Mouse (Mus musculus) hindbrain, postnatal 0 days (tissue): Measurements from ENCODE around the gene Elp5. TPM values are rescaled to one million over a fixed set of nuclear protein-coding genes. Genes with fewer than 3 reads are reported as not detected.
A peak's percentile ranks its signal among the peaks of the same experiment; 100 is the strongest.
"Not testable (repeated sequence)": the region's sequence is repeated elsewhere in the genome, so short reads cannot be mapped to it uniquely, and the experiment has no call there.

Experiments used
- ATAC-seq: fragments of 200-750 bp; cut with Nextera tagmentation; 2 replicates; pipeline ENCODE4 v1.8.0; 2017; ENCODE audit warnings: mild to moderate bottlenecking, moderate TSS enrichment, moderate library complexity
- DNase-seq: peaks from one replicate; pipeline ENCODE4 v3.0.0-alpha.2; 2015; ENCODE audit warnings: low spot score
- H3K27ac ChIP-seq: fragments of 300-500 bp; sonication (generic); 2 replicates; pipeline ENCODE4 v1.5.1; 2014; ENCODE audit warnings: mild to moderate bottlenecking
- H3K27me3 ChIP-seq: fragments of 300-500 bp; sonication (generic); 2 replicates; pipeline ENCODE4 v1.6.1; 2014; ENCODE audit warnings: low read length, mixed read lengths; ENCODE audit not compliant: insufficient read depth
- H3K36me3 ChIP-seq: fragments of 300-500 bp; sonication (generic); 2 replicates; pipeline ENCODE4 v1.6.1; 2014; ENCODE audit warnings: low read length, mixed read lengths; ENCODE audit not compliant: insufficient read depth
- H3K4me1 ChIP-seq: fragments of 300-500 bp; sonication (generic); 2 replicates; pipeline ENCODE4 v1.6.1; 2014; ENCODE audit warnings: antibody characterized with exemption, low read length, mixed read lengths; ENCODE audit not compliant: insufficient read depth
- H3K4me2 ChIP-seq: fragments of 300-500 bp; sonication (generic); 2 replicates; pipeline ENCODE4 v1.6.1; 2014; ENCODE audit warnings: low read depth, mild to moderate bottlenecking, low read length, moderate library complexity, mixed read lengths
- H3K4me3 ChIP-seq: fragments of 300-500 bp; sonication (generic); 2 replicates; pipeline ENCODE4 v1.5.1; 2014; ENCODE audit warnings: low read length
- H3K9ac ChIP-seq: fragments of 300-500 bp; sonication (generic); replicated peaks from 2 replicates; pipeline ENCODE4 v1.6.1; 2014; ENCODE audit warnings: mild to moderate bottlenecking, low read length, moderate library complexity, mixed read lengths
- H3K9me3 ChIP-seq: fragments of 300-500 bp; sonication (generic); 2 replicates; pipeline ENCODE4 v1.6.1; 2016; ENCODE audit warnings: low read length, mixed read lengths
- CTCF ChIP-seq: IDR thresholded peaks from 2 replicates; pipeline ENCODE4 v1.5.1; 2016; ENCODE audit warnings: antibody characterized with exemption, control low read depth, low read depth
- WGBS: fragments of 180-500 bp; shearing (Covaris S2); extraction: QIAGEN DNeasy Blood & Tissue Kit; methylation state at CpG from one replicate; pipeline ENCODE4 v1.1.7; 2014; 5-methylcytosine and 5-hydroxymethylcytosine counted together
- polyA plus RNA-seq: library from polyadenylated mRNA; unstranded; fragments of >200 nt; fragmentation: Nextera tagmentation; extraction: Ambion mirVana; gene quantifications from 2 replicates; pipeline ENCODE4 v1.2.1, GENCODE M21; 2015
- total RNA-seq: library from RNA; depleted of rRNA; stranded (reverse); fragments of >200 nt; gene quantifications from 2 replicates; pipeline ENCODE4 v1.2.3, GENCODE M21; 2014

The Elp5 gene
- total and polyA plus RNA-seq, 2 experiments from 2014 or later, result 137 to 168 TPM

DNA sequence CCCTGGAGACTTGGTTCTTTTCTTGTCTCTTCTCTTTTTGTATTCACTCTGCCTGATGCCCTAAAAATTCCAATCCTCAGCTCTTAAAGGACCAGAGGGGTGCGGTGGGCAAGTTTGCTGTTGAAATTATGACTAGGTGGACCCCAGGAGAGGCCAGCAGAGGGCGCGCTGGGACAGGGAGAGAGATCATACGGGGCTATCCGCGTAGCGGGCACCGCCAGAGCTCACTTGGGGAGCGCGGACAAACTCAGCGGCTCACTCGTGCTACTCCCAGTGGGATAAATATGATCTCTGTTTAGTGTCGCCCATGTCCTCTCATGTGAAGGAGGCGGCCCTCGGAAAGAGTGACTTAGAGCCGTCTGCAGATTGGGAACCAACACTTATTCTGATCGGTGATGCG is 48.1 kb downstream of the Elp5 start:
- no peak overlapping the region for H3K9ac ChIP-seq
- peak; percentile 94 for TF ChIP-seq CTCF
- H3K4me1 ChIP-seq, result peaks cover 16% of the 10 kb centered on the region; the same call in 1 of the 2 replicates
- ATAC-seq (peak; percentile 64), DNase-seq (peak; percentile 91)
- no peak overlapping the region; the same call in 1 of the 2 replicates for H3K4me3 ChIP-seq
- peaks cover 6% of the 10 kb centered on the region; the same call in 1 of the 2 replicates for H3K27me3 ChIP-seq
- under 1% methylated on average over 18 of the region's 18 CpGs for WGBS
- no peaks in the 10 kb centered on the region for H3K9me3 ChIP-seq
- peak overlapping the region; percentile 29; the same call in 1 of the 2 replicates for H3K4me2 ChIP-seq
- H3K36me3 ChIP-seq, result no peaks in the 10 kb centered on the region
- no peak overlapping the region for H3K27ac ChIP-seq

DNA sequence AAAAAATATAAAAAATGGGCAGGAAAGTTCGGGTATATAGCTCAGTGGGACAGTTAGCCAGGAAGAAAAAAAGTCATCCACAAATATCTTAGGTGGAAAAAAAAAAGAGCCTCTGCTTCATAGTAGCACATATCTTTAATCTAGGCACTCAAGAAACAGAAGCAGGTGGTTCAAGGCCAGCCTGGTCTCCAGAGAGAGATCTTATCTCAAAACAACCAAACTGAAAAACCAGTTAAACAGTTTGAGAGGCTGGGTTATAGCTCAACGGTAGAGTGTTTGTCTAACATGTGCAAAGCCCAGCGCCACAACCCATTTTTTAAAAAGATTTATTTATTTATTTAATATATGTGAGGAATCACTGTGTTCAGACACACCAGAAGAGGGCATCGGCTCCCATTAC is 49.3 kb downstream of the Elp5 start:
- DNase-seq, result no peak
- TF ChIP-seq CTCF, result no peak
- Histone ChIP-seq H3K27ac (no peak overlapping the region), H3K9me3 (no peaks in the 10 kb centered on the region), H3K36me3 (no peaks in the 10 kb centered on the region), H3K4me2 (no peak overlapping the region), H3K27me3 (peaks cover 6% of the 10 kb centered on the region; the same call in 1 of the 2 replicates), H3K4me3 (no peak overlapping the region), H3K4me1 (peaks cover 16% of the 10 kb centered on the region; the same call in 1 of the 2 replicates), H3K9ac (no peak overlapping the region)
- WGBS, result 70% methylated on average over 4 of the region's 4 CpGs
- no peak for ATAC-seq

DNA sequence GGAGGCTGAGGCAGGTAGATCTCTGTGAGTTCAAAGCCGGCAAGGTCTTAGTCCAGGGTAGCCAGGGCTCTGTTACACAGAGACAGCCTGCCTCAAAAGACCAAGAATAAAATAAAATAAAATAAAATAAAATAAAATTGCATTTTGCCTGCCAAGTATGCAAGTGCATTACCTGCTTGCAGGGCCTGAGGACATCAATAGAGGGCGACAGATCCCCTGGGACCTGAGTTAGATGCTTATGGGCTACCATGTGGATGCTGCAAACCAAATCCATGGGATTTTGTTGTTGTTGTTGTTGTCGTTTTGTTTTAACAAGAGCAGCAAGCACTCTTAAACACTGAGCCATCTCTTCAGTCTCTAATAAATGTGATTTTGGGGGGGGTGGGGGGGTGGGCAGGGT is 50.1 kb downstream of the Elp5 start:
- H3K27me3 ChIP-seq, result peaks cover 6% of the 10 kb centered on the region; the same call in 1 of the 2 replicates
- H3K27ac ChIP-seq, result no peak overlapping the region
- H3K36me3 ChIP-seq, result no peaks in the 10 kb centered on the region
- H3K9me3 ChIP-seq, result no peaks in the 10 kb centered on the region
- DNase-seq (peak; percentile 37), ATAC-seq (no peak)
- 48% methylated on average over 3 of the region's 3 CpGs for WGBS
- no peak overlapping the region for H3K4me2 ChIP-seq
- H3K4me1 ChIP-seq, result peaks cover 16% of the 10 kb centered on the region; the same call in 1 of the 2 replicates
- no peak overlapping the region for H3K4me3 ChIP-seq
- no peak overlapping the region for H3K9ac ChIP-seq
- TF ChIP-seq CTCF, result peak; percentile 22

DNA sequence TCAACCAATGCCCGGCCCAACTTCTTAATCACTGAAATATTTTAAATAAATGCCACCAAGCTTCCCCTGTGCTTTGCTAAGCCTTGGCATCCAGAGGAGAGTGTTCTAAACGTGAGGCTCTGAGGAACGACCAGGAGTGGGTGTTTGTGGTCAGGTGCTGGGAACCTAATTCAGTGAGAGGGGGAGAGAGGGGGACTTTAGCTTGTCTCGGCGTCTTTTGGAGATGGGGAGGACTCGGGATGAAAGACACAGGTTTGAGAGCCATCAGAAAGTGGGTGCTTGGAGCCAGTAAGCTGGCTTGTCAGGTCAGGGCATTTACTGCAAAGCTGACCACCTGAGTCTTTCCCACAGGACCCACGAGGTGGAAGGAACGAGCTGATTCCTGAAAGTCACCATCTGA is 50.5 kb downstream of the Elp5 start:
- no peaks in the 10 kb centered on the region for H3K9me3 ChIP-seq
- H3K36me3 ChIP-seq, result no peaks in the 10 kb centered on the region
- peaks cover 6% of the 10 kb centered on the region; the same call in 1 of the 2 replicates for H3K27me3 ChIP-seq
- no peak for DNase-seq
- no peak overlapping the region for H3K27ac ChIP-seq
- TF ChIP-seq CTCF, result no peak
- no peak overlapping the region for H3K4me2 ChIP-seq
- ATAC-seq, result no peak
- H3K4me1 ChIP-seq, result peaks cover 14% of the 10 kb centered on the region; the same call in 1 of the 2 replicates
- H3K4me3 ChIP-seq, result no peak overlapping the region
- no peak overlapping the region for H3K9ac ChIP-seq
- 74% methylated on average over 8 of the region's 8 CpGs for WGBS

DNA sequence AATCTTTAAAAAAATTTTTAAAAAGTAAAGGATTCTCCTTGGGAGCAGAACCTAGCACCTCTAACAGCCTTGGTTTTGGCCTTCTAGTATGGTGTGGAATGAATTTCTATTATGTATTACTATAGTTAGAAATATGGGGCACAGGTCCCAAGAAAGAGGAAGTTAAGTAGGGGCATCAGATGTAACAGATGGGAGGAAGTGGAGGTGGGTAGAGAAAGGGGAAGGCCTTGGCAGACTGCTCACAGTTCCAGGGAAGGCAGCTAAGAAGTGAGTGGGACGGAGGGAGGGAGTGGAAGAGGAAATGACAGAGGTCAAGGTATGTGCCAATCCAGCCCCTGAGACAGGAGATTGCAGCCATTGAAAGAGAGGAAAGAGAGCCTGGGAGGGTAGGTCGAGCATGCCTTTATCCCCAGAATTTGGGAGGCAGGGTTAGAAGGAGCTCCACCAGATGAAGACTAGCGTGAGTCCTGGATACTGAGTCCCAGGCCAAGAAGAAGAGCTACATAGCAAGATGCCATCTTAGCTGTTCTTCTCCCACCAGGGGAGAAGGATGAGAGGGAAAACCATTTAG is 51.3 kb downstream of the Elp5 start:
- peaks cover 7% of the 10 kb centered on the region; the same call in 1 of the 2 replicates for H3K4me1 ChIP-seq
- WGBS, result 69% methylated on average over 3 of the region's 3 CpGs
- no peaks in the 10 kb centered on the region for H3K36me3 ChIP-seq
- no peaks in the 10 kb centered on the region for H3K9me3 ChIP-seq
- no peak overlapping the region for H3K9ac ChIP-seq
- no peak overlapping the region for H3K4me3 ChIP-seq
- DNase-seq (no peak), ATAC-seq (no peak)
- no peak for TF ChIP-seq CTCF
- H3K27ac ChIP-seq, result no peak overlapping the region
- H3K27me3 ChIP-seq, result peaks cover 6% of the 10 kb centered on the region; the same call in 1 of the 2 replicates
- no peak overlapping the region for H3K4me2 ChIP-seq

DNA sequence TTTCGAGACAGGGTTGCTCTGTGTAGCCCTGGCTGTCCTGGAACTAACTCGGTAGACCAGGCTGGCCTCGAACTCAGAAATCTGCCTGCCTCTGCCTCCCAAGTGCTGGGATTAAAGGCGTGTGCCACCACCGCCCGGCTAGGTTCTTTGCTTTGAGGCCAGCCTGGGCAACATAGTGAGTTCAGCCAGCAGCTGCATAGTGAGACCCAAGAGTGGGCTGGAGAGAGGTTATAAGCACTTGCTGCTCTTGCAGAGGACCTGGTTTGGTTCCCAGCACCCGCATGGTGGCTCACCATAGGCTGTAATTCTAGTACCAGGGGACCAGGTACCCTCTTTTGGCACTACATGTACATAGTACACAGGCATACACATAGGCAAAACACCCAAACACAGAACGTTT is 52.1 kb downstream of the Elp5 start:
- not testable (repeated sequence) for H3K4me1 ChIP-seq, H3K4me3 ChIP-seq, H3K36me3 ChIP-seq, DNase-seq, H3K27ac ChIP-seq, ATAC-seq, H3K4me2 ChIP-seq, H3K27me3 ChIP-seq, H3K9ac ChIP-seq, H3K9me3 ChIP-seq
- WGBS, result 90% methylated on average over 8 of the region's 8 CpGs

DNA sequence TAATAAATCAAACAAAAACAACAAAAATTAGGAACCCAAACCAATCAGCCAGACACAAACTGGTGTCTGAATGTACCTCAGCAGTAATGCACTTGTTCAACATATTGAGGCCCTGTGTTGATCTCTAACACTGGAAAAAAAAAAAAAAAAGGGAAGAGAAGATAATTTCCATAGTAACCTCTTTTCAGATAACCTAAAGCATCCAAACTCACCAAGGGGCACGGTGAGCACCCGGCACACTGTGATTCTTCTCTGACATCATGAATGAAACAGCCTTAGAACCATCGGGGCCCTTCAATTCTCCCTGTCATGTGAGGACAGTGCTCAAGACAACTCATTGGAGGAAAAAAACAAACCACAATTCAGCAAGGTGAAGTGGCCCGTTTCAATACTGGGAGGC is 52.6 kb downstream of the Elp5 start:
- WGBS, result 86% methylated on average over 4 of the region's 4 CpGs

More for the DNA sequence above, 52.6 kb downstream of the Elp5 start:
- no peak overlapping the region for H3K4me3 ChIP-seq
- H3K9ac ChIP-seq, result no peak overlapping the region
- no peak for DNase-seq
- ATAC-seq, result no peak
- TF ChIP-seq CTCF, result no peak
- H3K27ac ChIP-seq, result no peak overlapping the region
- no peaks in the 10 kb centered on the region for H3K9me3 ChIP-seq
- H3K4me2 ChIP-seq, result no peak overlapping the region
- H3K27me3 ChIP-seq, result 0 out of 2 replicates have a peak, but pooled peaks cover under 1% of the 10 kb centered on the region
- H3K36me3 ChIP-seq, result no peaks in the 10 kb centered on the region
- no peaks in the 10 kb centered on the region for H3K4me1 ChIP-seq
